7 mouse cellular contexts compared by ENCODE assay signal in the genomic region with DNA sequence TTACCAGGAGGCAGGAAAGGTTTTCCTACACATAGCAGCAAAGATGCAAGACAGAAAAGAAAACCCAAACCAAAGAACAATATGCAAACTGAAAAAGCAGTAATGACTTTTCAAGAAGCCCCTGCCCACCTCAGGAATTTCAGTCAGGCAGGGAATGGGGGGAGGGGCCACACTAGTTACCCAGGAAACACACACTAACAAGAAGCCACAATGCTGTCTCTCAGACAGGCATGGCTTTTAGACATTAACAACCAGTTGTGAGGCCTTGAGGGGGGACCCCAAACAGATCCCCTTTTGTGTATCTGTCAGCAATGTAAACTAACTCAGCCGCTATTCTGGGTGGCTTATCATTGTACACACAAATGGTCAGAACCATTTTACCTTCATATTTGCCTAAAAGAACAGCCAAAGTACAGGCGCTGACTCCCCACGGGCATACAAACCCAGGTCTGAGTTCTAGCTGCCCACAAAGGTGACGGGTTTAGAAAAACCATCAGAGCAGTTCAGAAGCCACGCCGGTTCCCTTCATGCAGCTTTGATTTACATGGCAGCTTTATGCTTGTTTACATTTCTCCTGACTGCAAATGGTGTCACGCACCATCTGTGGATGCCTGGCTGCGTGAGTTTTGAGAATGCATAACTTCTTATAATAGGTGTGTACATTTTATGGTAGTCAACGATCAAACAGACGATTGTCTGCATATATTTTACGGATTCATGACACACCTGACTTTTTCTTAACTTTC.
DNase-seq lines count a peak whose midpoint lies in the region; ATAC-seq and TF ChIP-seq lines count a peak whose summit lies in the region.

No protein-coding gene starts in this region.

- H3K9ac ChIP-seq in embryonic facial prominence, embryonic 13.5 days = no peak overlapping the region
- H3K9ac ChIP-seq in limb, embryonic 12.5 days (replicated peaks) = no peak overlapping the region
- H3K9ac ChIP-seq in neural tube, embryonic 11.5 days (ENCODE audit: low read length) = no peak overlapping the region

- H3K4me3 ChIP-seq in embryonic facial prominence, embryonic 13.5 days = no peak overlapping the region
- H3K4me3 ChIP-seq in limb, embryonic 12.5 days (replicated peaks) = no peak overlapping the region
- no peak overlapping the region for H3K4me3 ChIP-seq in neural tube, embryonic 11.5 days (ENCODE audit: low read depth, low read length)

- no peak for TF ChIP-seq CTCF in brain, embryonic 14.5 days (IDR thresholded peaks at IDR 0.05; ENCODE audit: borderline replicate concordance, extremely low read depth, insufficient read depth, insufficient read length)

- peaks cover 36% of the 10 kb centered on the region for H3K4me1 ChIP-seq in embryonic facial prominence, embryonic 13.5 days
- H3K4me1 ChIP-seq in limb, embryonic 12.5 days (replicated peaks) = peaks cover 33% of the 10 kb centered on the region
- peaks cover 25% of the 10 kb centered on the region for H3K4me1 ChIP-seq in neural tube, embryonic 11.5 days (ENCODE audit: control insufficient read depth, insufficient read depth, low read length)

- peak; percentile 75 for DNase-seq in brain, embryonic 14.5 days (ENCODE audit: low read depth)
- DNase-seq in neural tube, embryonic 11.5 days (ENCODE audit: low spot score) = peak; percentile 74
- no peak for DNase-seq in layer of hippocampus, adult 11-12 months (ENCODE audit: low spot score)

- no peaks in the 10 kb centered on the region for H3K27me3 ChIP-seq in embryonic facial prominence, embryonic 13.5 days
- H3K27me3 ChIP-seq in limb, embryonic 12.5 days = no peaks in the 10 kb centered on the region
- no peaks in the 10 kb centered on the region for H3K27me3 ChIP-seq in neural tube, embryonic 11.5 days (ENCODE audit: control insufficient read depth, insufficient read depth, low read length)

- 0 out of 2 replicates have a peak overlapping the region, but pooled peaks have one; percentile 3 for H3K4me2 ChIP-seq in embryonic facial prominence, embryonic 13.5 days
- H3K4me2 ChIP-seq in limb, embryonic 12.5 days = peak overlapping the region; percentile 11; the same call in 1 of the 2 replicates
- H3K4me2 ChIP-seq in neural tube, embryonic 11.5 days (ENCODE audit: low read depth) = no peak overlapping the region

- peaks cover 37% of the 10 kb centered on the region for H3K36me3 ChIP-seq in embryonic facial prominence, embryonic 13.5 days
- H3K36me3 ChIP-seq in limb, embryonic 12.5 days = peaks cover 41% of the 10 kb centered on the region
- H3K36me3 ChIP-seq in neural tube, embryonic 11.5 days (ENCODE audit: control insufficient read depth, insufficient read depth, low read length) = peaks cover 20% of the 10 kb centered on the region

- peak overlapping the region; percentile 55 for H3K27ac ChIP-seq in embryonic facial prominence, embryonic 13.5 days
- H3K27ac ChIP-seq in limb, embryonic 12.5 days = peak overlapping the region; percentile 79
- peak overlapping the region; percentile 51 for H3K27ac ChIP-seq in neural tube, embryonic 11.5 days (ENCODE audit: low read depth, low read length)

- no peak for ATAC-seq in embryonic facial prominence, embryonic 13.5 days (ENCODE audit: insufficient number of reproducible peaks, insufficient read depth, low FRiP score, low TSS enrichment, low read depth)
- ATAC-seq in limb, embryonic 12.5 days (ENCODE audit: insufficient number of reproducible peaks, insufficient read depth, low FRiP score, low TSS enrichment, low read depth) = no peak
- ATAC-seq in neural tube, embryonic 11.5 days (ENCODE audit: insufficient read depth, low FRiP score, low TSS enrichment) = 0 out of 2 replicates have a peak, but pooled peaks have one; percentile 20
- ATAC-seq in inflammation-experienced regulatory T-cells, adult 6 months = no peak
- ATAC-seq in cerebellum, adult (ENCODE audit: insufficient number of reproducible peaks, low FRiP score, low TSS enrichment) = no peak

- no peak for TF ChIP-seq POLR2A in brain, embryonic 14.5 days (IDR thresholded peaks at IDR 0.05; ENCODE audit: borderline replicate concordance, extremely low read depth, insufficient read depth, insufficient read length, poor library complexity, severe bottlenecking)

- 42% methylated on average over 11 of the region's 11 CpGs for WGBS in embryonic facial prominence, embryonic 13.5 days
- 43% methylated on average over 11 of the region's 11 CpGs for WGBS in limb, embryonic 12.5 days
- WGBS in neural tube, embryonic 11.5 days = 34% methylated on average over 11 of the region's 11 CpGs

- H3K9me3 ChIP-seq in embryonic facial prominence, embryonic 13.5 days = peaks cover 28% of the 10 kb centered on the region
- H3K9me3 ChIP-seq in limb, embryonic 12.5 days = peaks cover 35% of the 10 kb centered on the region
- H3K9me3 ChIP-seq in neural tube, embryonic 11.5 days (ENCODE audit: control insufficient read depth, low read length) = peaks cover 25% of the 10 kb centered on the region
